In genomic region chr3:104791671-104792070, GRCm38 (mm10) we compare ENCODE assay signal across 9 mouse cellular contexts. TPM values are rescaled to one million over a fixed set of nuclear protein-coding genes. Genes with fewer than 3 reads are reported as not detected.
DNase-seq lines count a peak whose midpoint lies in the region; ATAC-seq and TF ChIP-seq lines count a peak whose summit lies in the region.
"Had no signal": no experiment of that assay in that cellular context is flagged by ENCODE, and none has a peak within 500 bp of the region (broad histone marks: within the 10 kb centered on the region; RNA-seq: fewer than 3 reads in every experiment).

No protein-coding gene starts in this region.

- no peak for TF ChIP-seq POLR2A in cerebellum, adult 2 months (IDR thresholded peaks at IDR 0.05; ENCODE audit: borderline replicate concordance, insufficient read depth, low read length)

- no peak overlapping the region for H3K27ac ChIP-seq in hindbrain, embryonic 10.5 days
- H3K27ac ChIP-seq in hindbrain, embryonic 13.5 days = no peak overlapping the region
- 0 out of 2 replicates have a peak overlapping the region, but pooled peaks have one; percentile 11 for H3K27ac ChIP-seq in limb, embryonic 11.5 days (replicated peaks; ENCODE audit: low read depth, low read length)
- no peak overlapping the region for H3K27ac ChIP-seq in cerebellum, adult 2 months (ENCODE audit: insufficient read depth, low read length)

- DNase-seq in hindbrain, embryonic 10.5 days (ENCODE audit: low spot score) = no peak
- DNase-seq in right cerebral cortex, postnatal 25 days = peak; percentile 42
- no peak for DNase-seq in right cerebral cortex, postnatal 36 days (ENCODE audit: low spot score in 2 of 2)
- no peak for DNase-seq in limb, embryonic 11.5 days (ENCODE audit: low spot score)
- no peak for DNase-seq in embryo, embryonic 10.5 days (ENCODE audit: low spot score)
- DNase-seq in cerebellum, adult 2 months = no peak
- DNase-seq: kidney, postnatal 25 days had no signal

- 94% methylated on average over 8 of the region's 8 CpGs for WGBS in hindbrain, embryonic 10.5 days
- WGBS in hindbrain, embryonic 13.5 days = 91% methylated on average over 8 of the region's 8 CpGs
- 96% methylated on average over 8 of the region's 8 CpGs for WGBS in limb, embryonic 11.5 days
- 85% methylated on average over 8 of the region's 8 CpGs for WGBS in cerebellum, adult 2 months

- TF ChIP-seq CTCF in cerebellum, adult 2 months (IDR thresholded peaks at IDR 0.05; ENCODE audit: borderline replicate concordance, insufficient read depth, low read depth, low read length) = no peak

- ATAC-seq in hindbrain, embryonic 13.5 days (ENCODE audit: low FRiP score) = no peak
- ATAC-seq in limb, embryonic 11.5 days (ENCODE audit: insufficient number of reproducible peaks, low FRiP score, low TSS enrichment, low read depth) = no peak
- ATAC-seq: forebrain, embryonic 14.5 days had no signal

- H3K9ac ChIP-seq in hindbrain, embryonic 13.5 days = no peak overlapping the region
- 0 out of 2 replicates have a peak overlapping the region, but pooled peaks have one; percentile 37 for H3K9ac ChIP-seq in limb, embryonic 11.5 days (ENCODE audit: low read length)

- H3K4me3 ChIP-seq in hindbrain, embryonic 10.5 days = peak overlapping the region; percentile 70; the same call in 1 of the 2 replicates
- no peak overlapping the region for H3K4me3 ChIP-seq in hindbrain, embryonic 13.5 days
- H3K4me3 ChIP-seq in limb, embryonic 11.5 days (ENCODE audit: low read depth, low read length) = no peak overlapping the region
- no peak overlapping the region for H3K4me3 ChIP-seq in cerebellum, adult 2 months (replicated peaks; ENCODE audit: insufficient read depth, low read depth, low read length)

- H3K4me2 ChIP-seq in hindbrain, embryonic 13.5 days = no peak overlapping the region
- peak overlapping the region; percentile 92 for H3K4me2 ChIP-seq in limb, embryonic 11.5 days (ENCODE audit: low read depth, severe bottlenecking)

- H3K27me3 ChIP-seq in hindbrain, embryonic 10.5 days (ENCODE audit: insufficient read depth, poor library complexity, severe bottlenecking) = peaks cover 29% of the 10 kb centered on the region
- H3K27me3 ChIP-seq in hindbrain, embryonic 13.5 days = peaks cover 32% of the 10 kb centered on the region
- H3K27me3 ChIP-seq in limb, embryonic 11.5 days (ENCODE audit: control insufficient read depth, insufficient read depth, low read length) = no peaks in the 10 kb centered on the region
- peaks cover 2% of the 10 kb centered on the region; the same call in 1 of the 2 replicates for H3K27me3 ChIP-seq in cerebellum, adult 2 months (ENCODE audit: control insufficient read depth, insufficient read depth, low read length)

- H3K9me3 ChIP-seq in hindbrain, embryonic 10.5 days = no peaks in the 10 kb centered on the region
- H3K9me3 ChIP-seq in hindbrain, embryonic 13.5 days = no peaks in the 10 kb centered on the region
- no peaks in the 10 kb centered on the region for H3K9me3 ChIP-seq in limb, embryonic 11.5 days (ENCODE audit: control insufficient read depth, low read length)

- peaks cover 74% of the 10 kb centered on the region for H3K4me1 ChIP-seq in hindbrain, embryonic 10.5 days (replicated peaks)
- H3K4me1 ChIP-seq in hindbrain, embryonic 13.5 days (replicated peaks) = peaks cover 49% of the 10 kb centered on the region
- H3K4me1 ChIP-seq in limb, embryonic 11.5 days (ENCODE audit: control insufficient read depth, insufficient read depth, low read length) = peaks cover 48% of the 10 kb centered on the region
- H3K4me1 ChIP-seq in cerebellum, adult 2 months (ENCODE audit: control insufficient read depth, insufficient read depth, low read length) = peaks cover 3% of the 10 kb centered on the region; the same call in 1 of the 2 replicates

- peaks cover 37% of the 10 kb centered on the region for H3K36me3 ChIP-seq in hindbrain, embryonic 10.5 days
- H3K36me3 ChIP-seq in hindbrain, embryonic 13.5 days = peaks cover 11% of the 10 kb centered on the region
- H3K36me3 ChIP-seq in limb, embryonic 11.5 days (ENCODE audit: control insufficient read depth, insufficient read depth, low read length) = peaks cover 13% of the 10 kb centered on the region; the same call in 1 of the 2 replicates

RNA-seq across cellular contexts. Expression of gene Rhoc, which starts 3.5 kb away (rescaled TPM):
- 102 and 107 TPM in 2 replicates for polyA plus RNA-seq in hindbrain, embryonic 10.5 days (2016; fragmentation: Nextera tagmentation; extraction: Ambion mirVana)
- polyA plus RNA-seq in hindbrain, embryonic 13.5 days (2015; fragmentation: Nextera tagmentation; extraction: Ambion mirVana) = 55.4 and 61.7 TPM in 2 replicates
- 146 and 160 TPM in 2 replicates for polyA plus RNA-seq in limb, embryonic 11.5 days (2014; fragmentation: Nextera tagmentation; extraction: Ambion mirVana)
- 30.6 and 31.2 TPM in 2 replicates for polyA plus RNA-seq in cerebellum, adult 2 months (2012; rRNA removed)

RNA-seq across cellular contexts. Expression of gene Fam19a3, which starts 10.0 kb away (rescaled TPM):
- polyA plus RNA-seq in hindbrain, embryonic 10.5 days (2016; fragmentation: Nextera tagmentation; extraction: Ambion mirVana) = 0.05 and 0.46 TPM in 2 replicates
- polyA plus RNA-seq in hindbrain, embryonic 13.5 days (2015; fragmentation: Nextera tagmentation; extraction: Ambion mirVana) = 0.04 and 0.06 TPM in 2 replicates
- polyA plus RNA-seq in limb, embryonic 11.5 days (2014; fragmentation: Nextera tagmentation; extraction: Ambion mirVana) = 0.29 and 0.30 TPM in 2 replicates
- 0.41 and 0.43 TPM in 2 replicates for polyA plus RNA-seq in cerebellum, adult 2 months (2012; rRNA removed)

RNA-seq across cellular contexts. Expression of gene Ppm1j, which starts 10.8 kb away (rescaled TPM):
- 1.8 and 3.1 TPM in 2 replicates for polyA plus RNA-seq in hindbrain, embryonic 10.5 days (2016; fragmentation: Nextera tagmentation; extraction: Ambion mirVana)
- 0.57 and 0.92 TPM in 2 replicates for polyA plus RNA-seq in hindbrain, embryonic 13.5 days (2015; fragmentation: Nextera tagmentation; extraction: Ambion mirVana)
- 1.3 and 1.8 TPM in 2 replicates for polyA plus RNA-seq in limb, embryonic 11.5 days (2014; fragmentation: Nextera tagmentation; extraction: Ambion mirVana)
- 4.5 and 6.1 TPM in 2 replicates for polyA plus RNA-seq in cerebellum, adult 2 months (2012; rRNA removed)

RNA-seq across cellular contexts. Expression of gene Mov10, which starts 26.7 kb away (rescaled TPM):
- 17.0 and 19.8 TPM in 2 replicates for polyA plus RNA-seq in hindbrain, embryonic 10.5 days (2016; fragmentation: Nextera tagmentation; extraction: Ambion mirVana)
- 10.2 and 14.5 TPM in 2 replicates for polyA plus RNA-seq in hindbrain, embryonic 13.5 days (2015; fragmentation: Nextera tagmentation; extraction: Ambion mirVana)
- 61.4 and 62.3 TPM in 2 replicates for polyA plus RNA-seq in limb, embryonic 11.5 days (2014; fragmentation: Nextera tagmentation; extraction: Ambion mirVana)
- 3.2 and 4.1 TPM in 2 replicates for polyA plus RNA-seq in cerebellum, adult 2 months (2012; rRNA removed)
